Mouse (Mus musculus): ENCODE data around the gene Luc7l2.
A peak's percentile ranks its signal among the peaks of the same experiment; 100 is the strongest.

Luc7l2 gene

DNA sequence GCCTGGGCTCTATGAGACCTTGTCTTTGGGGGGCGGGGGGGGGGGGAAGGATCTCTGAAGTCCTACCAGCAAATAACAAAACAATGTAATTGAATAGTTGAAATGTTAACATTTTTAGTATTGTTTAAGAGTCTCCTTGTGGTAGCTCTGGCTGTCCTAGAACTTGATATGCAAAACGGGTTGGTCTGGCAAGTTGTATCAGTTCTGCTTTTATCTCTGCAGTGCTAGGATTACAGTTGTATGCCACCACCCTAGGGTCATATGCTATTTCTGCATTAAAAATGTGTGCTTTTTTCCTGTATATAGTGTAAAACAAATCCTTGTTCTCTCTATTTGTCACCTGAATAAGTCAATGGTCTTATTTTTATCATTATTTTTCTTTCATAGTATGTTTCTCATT lies 25.0 kb downstream of the Luc7l2 start:
- no peak for DNase-seq (ENCODE audit: low read depth)

DNA sequence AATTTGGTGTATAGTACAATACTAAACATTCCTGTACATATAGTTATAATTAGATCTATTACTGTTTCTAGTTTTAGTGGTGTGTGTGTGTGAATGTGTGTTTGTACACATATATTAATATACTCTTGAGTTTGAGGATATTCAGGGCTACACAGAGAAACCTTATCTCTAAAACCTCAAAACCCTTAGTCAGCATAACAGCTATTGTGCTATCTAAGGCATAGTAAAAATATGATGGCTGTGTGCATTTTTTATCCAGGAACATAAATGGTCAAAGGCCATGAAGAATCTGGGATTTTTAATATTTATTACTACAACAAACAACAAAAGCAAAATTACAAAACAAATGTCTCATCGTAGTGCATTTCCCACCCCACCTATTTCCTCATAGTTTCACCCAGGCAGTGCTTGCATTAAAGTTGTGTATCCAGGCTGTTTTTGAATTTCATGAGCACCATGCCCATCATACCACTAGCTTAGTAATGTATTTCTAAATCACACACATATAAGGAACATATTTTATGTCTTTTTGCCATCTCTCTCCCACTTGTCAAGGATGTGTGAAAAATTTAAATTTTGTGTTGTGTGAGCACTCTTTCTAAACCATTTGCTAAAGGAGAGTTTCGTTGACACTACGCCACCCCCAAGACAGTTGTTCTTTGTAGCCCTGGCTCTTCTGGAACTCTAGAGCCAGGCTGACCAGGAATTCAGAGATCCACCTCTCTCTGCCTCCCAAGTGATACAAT lies 29.2 kb downstream of the Luc7l2 start:
- DNase-seq (ENCODE audit: low read depth) = no peak

DNA sequence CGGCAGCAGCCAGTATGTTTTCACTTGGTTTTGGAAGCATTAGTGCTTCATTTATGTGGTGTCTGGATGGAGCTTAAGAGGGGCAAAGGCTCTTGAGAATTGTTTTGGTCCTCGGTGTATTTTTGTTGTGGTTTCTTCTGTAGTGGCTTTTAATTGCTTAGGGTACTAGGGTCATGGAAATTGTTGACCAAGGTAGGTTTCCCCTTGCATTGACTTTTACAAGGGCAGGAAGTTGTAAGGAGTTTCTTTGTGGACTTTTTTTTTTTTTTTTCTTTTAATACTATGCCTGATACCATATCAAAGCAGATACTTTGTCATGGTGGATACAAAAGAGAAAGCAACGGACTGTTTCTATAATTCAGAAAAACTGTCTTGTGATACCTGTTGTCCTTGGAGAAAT lies 30.6 kb downstream of the Luc7l2 start:
- DNase-seq (ENCODE audit: low read depth) = no peak

DNA sequence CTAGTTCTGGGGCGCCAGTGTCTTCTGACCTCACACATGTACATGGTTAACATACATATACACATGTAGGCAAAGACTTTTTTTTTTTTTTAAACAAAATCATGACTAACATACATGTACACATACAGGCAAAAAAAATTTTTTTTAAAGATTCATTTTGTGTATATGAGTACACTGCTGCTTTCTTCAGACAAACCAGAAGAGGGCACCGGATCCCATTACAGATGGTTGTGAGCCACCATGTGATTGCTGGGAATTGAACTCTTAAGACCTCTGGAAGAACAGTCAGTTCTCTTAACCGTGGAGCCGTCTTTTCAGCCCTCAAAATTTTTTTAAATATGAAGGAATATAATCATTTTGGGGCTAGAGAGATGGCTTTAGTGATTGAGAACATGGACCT lies 46.3 kb downstream of the Luc7l2 start:
- DNase-seq (ENCODE audit: low read depth) = no peak

DNA sequence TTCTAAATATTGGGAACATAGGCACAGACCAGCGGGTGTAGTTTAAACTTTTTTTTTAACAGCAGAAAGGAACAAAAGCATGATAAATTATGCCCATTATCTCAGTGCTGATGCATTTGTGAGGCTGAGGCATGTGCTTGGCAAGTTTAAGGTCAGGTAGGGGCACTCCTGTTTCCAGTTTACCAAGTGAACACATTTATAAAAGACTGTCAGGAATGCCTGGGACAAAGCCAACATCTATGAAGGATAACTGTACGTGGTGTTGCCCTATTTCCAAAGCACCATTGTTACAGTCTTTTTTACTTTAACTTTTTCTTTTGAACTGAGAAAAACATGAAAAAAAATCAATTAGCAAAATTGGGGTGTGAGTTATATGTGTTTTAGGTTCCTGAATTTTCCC lies 58.8 kb downstream of the Luc7l2 start:
- no peak for DNase-seq (ENCODE audit: low read depth)

DNA sequence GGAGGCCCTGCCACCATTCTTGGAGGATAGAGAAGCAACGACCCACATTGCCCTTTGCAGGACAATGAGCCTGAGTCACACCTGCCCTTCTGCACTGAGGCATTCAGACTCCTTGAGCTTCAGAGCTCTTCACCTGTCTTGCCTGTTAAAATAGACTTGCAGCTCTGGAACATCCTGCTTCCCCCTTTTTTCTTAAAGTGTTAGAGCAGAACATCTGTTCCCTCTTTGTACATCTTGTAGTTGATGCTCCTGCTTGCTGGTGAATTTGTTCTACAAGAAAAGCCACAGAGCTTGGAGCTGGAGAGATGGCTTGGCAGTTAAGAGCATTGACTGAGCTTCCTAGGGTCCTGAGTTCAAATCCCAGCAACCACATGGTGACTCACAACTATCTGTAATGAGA lies 71.3 kb downstream of the Luc7l2 start:
- DNase-seq (ENCODE audit: low read depth) = no peak

DNA sequence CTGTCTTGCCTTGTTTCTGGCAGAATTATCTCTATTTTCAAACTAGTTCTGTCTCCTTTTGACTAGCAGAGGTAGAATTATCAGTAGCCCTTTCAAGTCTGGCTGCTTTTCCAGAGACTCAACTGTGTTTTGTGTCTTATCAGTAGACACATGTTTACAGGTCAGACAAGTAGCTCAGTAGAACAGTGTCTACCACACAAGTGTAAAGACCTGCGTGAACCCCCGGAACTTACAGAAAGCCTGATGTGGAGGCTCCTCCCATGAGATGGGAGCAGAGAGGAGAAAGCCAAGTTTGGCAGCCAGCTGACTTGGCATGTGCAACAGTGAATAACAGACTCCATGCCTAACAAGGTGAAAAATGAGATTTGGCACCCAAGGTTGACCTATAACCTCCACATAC lies 72.3 kb downstream of the Luc7l2 start:
- DNase-seq (ENCODE audit: low read depth) = peak; percentile 68

DNA sequence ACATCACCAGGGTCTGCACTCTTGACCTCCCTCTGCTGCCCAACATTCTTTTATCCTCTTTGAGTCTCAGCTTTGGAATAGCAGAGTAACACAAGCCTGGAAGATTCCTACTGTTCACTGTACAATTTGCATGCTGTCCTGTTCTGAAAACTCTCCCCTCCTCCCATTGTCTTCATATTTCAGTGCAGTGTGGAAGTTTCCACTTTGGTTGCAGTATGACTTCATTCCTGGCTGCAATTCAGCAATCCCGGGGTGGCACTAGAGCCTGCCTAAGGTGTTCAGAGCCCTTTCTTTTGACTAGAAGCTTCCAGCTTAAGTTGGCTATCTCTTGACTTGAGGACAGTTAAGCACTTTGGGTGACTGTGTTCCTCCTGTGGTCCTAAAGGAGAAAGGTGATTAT lies 73.3 kb downstream of the Luc7l2 start:
- no peak for DNase-seq (ENCODE audit: low read depth)

DNA sequence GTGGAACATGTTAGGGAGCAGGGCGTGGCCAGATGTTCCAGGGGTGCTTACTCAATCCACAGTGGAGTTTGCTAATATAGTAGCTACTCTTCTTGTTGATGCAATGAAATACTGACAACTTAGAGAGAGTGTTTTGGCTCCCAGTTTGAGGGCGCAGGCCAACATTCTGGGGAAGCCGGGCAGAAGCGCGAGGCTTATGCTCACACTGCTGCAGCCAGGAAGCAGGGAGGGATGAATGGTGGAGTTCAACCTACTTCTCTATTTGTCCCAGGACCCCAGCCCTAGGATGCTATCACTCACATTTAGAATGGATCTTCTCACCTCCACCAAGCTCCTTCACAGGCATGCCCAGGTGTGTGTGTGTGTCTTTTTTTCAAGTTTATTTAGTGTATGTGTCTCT lies 75.0 kb downstream of the Luc7l2 start:
- DNase-seq (ENCODE audit: low read depth) = no peak

DNA sequence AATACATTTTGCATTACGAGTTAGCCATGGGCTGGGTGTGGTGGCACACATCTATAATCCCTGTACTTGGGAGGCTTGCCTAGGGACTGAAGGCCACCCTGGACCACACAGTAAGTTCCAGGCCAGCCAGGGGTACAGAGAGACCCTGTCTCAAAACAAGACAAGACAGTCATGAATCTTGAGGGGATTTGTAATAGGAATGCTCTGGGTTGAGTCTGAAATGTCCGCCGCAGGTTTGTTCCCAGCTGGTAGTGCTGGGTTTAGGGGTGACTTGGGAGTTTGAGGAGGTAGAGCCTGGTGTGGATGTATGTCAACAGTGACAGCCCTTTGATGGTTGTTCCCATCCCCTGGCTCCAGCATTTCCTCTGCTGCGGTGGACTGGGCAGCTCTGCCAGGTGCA lies 75.9 kb downstream of the Luc7l2 start:
- DNase-seq (ENCODE audit: low read depth) = no peak

DNA sequence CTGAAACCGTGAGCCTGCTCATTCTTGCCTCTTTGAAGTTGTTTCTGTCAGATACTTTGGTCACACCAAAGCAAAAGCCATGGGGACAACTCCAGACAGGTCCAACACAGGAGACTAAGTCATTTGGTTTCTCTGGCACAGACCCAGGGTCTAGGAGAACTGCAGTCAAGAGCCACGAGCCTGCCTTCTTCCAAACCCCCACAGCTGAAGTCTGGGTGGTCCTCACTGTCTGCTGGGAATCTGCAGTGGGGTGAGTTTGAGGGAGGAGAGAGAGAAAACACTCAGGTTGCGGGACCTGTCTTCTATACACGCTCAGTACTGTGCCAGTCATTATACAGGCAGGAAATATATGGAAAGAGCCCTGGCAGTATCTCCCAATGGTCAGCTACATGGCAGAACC lies 76.4 kb downstream of the Luc7l2 start:
- DNase-seq (ENCODE audit: low read depth) = no peak

DNA sequence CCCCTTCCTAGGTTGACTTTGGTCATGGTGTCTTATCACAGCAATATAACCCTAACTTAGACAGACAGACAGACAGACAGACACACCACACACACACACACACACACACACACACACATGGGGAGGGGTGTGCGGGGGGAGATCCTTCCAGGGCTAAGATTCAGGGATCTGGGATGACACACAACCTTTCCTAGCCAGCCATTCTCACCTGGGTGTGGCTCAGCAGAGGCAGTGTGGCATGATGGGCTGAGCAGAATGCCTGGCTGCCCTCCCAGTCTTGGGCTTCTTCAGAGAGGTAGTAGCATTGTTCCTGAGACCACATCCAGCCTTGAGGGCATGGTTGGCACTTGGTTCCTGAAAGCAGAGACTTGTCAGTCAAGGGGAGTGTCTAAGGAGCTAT lies 78.4 kb downstream of the Luc7l2 start:
- no peak for DNase-seq (ENCODE audit: low read depth)

DNA sequence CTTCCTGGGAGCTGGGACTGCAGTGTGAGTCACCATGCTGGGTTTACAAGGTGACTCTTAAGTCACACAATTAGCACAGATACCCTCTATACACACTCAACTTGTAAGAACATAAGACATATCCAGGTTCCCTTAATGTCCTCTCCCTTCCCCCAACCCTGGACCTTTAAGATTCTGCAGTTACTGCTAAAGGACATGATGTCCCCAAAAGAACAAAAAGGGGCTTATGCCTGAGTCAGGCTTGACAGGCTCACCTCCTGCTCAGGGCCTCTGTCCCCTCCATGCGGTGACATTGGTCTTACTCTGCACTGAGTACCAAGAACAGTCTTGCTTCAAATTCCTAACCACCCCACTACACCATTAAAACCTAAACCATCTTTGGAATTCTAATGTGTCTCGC lies 81.7 kb downstream of the Luc7l2 start:
- DNase-seq (ENCODE audit: low read depth) = no peak

DNA sequence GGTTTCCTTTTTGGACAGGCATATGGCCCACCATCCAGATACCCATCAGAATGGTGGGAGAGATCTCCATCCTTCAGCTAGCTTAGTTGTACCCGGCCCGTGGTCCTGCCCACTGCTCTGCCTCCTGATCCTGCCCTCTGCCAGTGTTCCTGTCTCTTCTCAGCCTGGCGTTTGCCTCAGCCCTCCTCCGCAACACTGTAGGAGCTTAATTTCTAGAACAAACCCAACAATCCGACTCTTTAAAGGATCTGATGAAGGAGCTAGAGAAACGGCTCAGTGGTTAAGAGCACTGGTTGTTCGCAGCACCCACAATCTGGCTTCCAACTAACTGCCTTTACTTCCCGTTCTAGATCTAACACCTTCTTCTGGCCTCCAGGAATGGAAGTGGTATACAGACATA lies 83.3 kb downstream of the Luc7l2 start:
- DNase-seq (ENCODE audit: low read depth) = no peak

DNA sequence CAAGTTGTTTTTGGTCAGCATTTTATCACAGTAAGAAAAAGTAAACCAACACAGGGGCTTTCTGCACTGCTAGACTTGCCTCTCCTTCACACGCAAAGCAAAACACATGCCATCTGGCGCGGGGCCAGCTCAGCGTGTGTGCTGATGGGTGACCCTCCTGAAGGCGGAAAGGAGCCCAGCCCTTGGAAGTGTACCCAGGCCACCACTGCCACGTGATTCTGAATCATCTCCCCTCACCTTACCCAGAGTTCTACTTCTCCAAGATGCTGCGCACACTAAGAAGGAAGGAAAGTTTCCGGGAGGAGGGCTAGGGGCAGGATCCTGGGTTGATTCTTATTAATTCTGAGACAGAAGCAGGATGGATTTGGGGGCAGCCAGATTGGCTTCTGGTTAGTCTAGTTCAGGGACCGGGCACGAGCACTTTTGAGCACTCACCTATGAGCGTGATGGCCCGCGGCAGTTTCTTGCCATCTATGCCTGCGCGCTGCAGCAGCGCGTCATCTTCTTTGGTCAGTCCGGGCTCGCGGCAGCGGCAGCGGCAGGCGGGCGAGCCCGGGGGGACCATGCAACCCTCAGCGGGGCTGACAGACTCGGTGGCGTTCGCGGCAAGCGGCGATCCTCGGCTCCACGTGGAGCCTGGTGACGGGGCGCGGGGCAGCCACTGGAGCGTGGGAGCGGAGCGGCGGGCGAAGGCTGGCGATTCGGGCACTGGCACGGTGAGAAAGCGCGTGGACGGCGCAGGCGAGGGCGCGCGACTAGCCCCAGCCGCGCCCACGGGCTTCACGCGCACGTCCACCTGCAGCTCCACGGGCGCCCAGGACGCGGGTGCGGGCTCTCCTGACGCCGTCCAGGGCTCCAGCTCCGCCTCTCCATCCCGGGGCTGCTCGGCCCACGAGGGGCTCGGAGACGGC lies 85.1 kb downstream of the Luc7l2 start:
- DNase-seq (ENCODE audit: low read depth) = no peak

DNA sequence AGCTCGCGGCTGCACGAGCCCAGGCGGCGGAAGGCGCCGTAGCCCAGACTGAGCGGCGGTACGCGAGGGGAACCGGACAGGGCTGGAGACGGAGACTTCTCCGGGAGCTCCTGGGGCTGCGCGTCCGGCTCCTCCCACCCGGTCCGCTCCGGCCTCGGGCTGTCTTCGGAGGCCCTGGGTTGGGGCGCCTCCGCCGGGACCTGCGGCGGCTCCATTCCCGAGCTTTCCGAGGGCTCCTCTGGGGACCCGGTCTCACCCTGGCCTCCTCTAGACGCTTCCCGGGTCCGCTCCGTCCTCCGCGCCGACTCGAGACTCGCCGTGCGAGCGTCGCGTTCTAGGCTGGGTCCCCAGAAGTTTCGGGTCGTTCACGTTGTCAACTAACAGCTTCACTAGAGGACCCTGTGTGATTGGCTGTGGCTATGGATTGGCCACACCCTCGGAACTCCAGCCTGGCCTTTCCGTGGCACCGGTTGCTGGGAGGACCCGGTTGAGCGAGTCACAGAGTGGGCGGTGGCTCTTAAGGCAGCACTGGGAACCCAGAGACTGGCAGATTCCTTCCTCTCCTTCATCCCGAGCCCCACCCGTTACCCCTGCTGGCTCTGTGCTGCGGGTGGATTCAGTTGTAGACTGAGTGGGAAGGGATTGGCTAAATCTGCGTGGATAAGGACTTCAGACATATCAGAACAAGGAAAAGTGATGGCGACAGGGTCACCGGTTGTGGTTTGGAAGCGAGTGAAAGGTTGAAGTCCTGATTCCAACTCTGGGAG lies 85.9 kb downstream of the Luc7l2 start, which contains the start of gene Klrg2:
Klrg2 (minus strand) TSS at position 391 of the 767 bp plus-strand sequence.
- DNase-seq (ENCODE audit: low read depth) = no peak

DNA sequence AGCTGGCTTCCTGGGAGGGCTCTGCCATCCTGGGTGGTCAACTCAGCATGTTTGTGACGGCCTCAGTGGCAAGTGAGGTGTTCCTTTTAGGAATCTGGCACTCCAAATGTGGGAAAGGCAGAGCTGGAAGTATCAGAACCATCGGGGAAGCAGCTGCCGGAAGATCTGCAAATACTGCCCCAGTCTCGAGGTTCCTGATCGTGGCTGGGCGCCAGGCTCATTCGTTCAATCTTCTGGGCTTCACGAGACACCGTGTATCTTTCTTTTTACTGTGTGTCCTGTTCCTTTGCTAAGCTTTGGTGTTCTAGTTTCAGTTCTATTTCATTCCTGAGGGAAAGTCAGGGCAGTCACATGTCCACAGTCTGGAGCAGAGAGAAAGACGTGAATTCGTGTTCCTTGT lies 89.3 kb downstream of the Luc7l2 start:
- no peak for DNase-seq (ENCODE audit: low read depth)

DNA sequence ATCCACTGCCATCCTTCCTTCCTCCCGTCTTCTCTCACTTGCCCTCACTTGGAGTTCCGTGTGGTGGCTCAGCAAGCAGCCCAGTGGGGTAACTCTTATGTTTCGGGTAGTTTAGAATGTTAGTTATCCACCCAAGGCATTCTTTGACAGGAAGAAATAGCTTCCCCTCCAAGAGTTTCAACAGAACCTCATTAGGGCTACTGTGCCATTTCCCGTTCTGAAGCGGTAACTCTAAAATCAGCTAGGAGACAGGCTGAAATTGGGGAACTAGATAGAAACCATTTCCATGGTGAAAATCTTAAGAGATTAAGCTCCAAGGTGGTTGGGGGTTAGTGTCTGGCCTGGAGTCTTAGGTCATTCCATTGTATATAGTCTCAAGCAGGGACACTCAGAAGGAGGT lies 90.1 kb downstream of the Luc7l2 start:
- DNase-seq (ENCODE audit: low read depth) = no peak

DNA sequence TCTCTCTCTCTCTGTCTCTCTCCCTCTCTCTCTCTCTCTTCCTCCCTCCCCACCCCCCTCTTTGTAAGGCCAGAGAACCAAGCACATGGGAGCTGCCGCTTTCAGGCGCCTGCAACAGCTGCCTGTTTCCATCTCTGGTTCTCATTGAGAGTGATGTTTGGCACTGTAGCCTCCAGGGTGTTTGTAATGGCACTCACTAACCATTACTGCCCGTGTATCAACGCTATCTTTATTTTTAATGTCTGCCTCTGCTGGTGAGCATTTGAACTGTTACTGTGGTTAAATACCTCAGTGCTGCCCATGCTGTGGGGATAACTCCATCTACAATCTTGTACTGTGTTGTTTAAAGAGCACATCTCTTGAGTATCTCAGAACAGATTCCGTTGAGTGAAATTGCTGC lies 90.5 kb downstream of the Luc7l2 start:
- no peak for DNase-seq (ENCODE audit: low read depth)

DNA sequence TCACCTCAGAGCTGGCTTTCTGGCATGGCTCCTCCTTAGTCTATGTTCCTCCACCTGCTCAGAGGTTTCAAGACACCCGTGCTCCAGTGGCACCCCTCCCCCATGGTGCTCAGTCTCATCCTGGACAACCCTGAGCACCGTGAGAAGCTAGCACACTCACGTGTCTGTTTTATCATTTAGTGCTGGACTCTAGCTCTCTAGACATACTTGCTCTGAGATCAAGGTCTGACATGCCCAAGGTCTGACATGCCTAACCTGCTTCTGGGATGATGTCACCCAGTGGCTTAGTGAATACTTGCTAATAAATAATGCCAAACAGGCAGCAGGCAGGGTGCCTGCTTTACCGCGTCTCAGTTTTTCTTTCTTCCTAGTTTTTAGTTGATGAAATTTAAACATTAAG lies 91.5 kb downstream of the Luc7l2 start:
- DNase-seq (ENCODE audit: low read depth) = no peak

DNA sequence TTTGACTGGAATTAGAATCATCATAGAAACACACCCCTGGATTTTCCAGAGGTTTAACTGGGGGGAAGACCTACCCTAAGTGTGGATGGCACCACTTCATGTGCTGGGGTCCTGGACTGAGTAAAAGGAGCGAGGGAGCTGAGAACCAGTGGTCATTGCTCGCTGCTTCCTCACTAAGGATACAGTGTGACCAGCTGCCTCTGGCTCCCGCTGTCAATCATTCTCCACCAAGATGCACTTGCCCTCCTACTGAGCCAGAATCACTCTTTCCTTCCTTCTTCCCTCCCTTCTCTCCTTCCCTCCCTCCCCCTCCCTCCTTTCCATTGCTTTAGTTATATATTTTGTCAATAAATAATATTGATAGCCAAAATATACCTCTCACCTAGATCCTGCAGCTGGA lies 91.9 kb downstream of the Luc7l2 start:
- no peak for DNase-seq (ENCODE audit: low read depth)

DNA sequence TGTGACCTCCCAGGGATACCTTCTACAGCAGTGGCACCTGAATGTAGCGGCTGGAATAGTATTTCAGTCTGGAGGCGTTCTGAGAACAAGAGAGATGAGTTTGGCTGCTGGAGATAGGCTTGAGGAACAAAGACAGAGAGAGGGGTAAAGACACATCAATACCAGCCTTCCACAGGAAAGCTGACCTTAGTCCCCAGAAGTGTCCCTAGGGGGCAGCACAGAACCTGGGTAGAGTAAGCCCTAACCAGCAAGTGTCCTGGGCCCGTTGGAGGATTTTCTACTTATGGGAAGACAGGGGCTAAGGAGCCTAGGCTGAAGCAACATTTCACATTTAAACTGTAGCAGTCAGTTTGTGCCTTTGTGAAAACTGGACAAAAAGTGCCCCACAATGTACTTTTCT lies 98.4 kb downstream of the Luc7l2 start:
- DNase-seq (ENCODE audit: low read depth) = peak; percentile 44

Data from c-Kit-positive CD71-positive TER-119-negative erythroid progenitor cells, embryonic 14.5 days (primary cell).